Mouse (Mus musculus) lung, adult 2 months (tissue): ENCODE results near the gene Arap1.

Experiments
- CTCF ChIP-seq: fragments of 200-500 bp; IDR thresholded peaks from 2 replicates; pipeline ENCODE4 v1.5.1; 2011; ENCODE audit warnings: mild to moderate bottlenecking, low read length, control low read depth; ENCODE audit not compliant: insufficient read depth
- POLR2A ChIP-seq: fragments of 200-500 bp; IDR thresholded peaks from 2 replicates; pipeline ENCODE4 v1.6.1; 2011; ENCODE audit warnings: low read depth, mild to moderate bottlenecking, control low read depth, low read length, borderline replicate concordance; ENCODE audit errors: extremely low read depth

DNA sequence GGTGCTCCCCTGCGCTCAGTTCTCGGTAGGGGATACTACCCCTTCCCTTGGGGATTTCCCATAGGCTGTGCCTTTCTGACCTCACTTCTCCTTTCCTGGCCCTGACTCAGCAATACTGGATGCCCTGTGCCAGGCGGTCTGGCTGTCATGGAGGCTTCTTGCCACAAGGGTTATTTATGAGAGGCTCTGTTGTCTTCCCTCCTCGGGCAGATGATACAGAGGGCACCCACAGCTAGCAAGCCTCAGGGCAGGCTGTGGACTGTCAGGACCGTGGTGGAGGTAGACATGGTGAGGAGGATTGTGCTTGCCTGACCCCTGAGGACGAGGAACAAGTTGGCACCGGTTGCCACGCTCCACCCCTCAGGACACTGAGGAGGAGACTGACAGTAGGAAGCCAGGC is 34.5 kb downstream of the Arap1 start:
- TF ChIP-seq CTCF (no peak), POLR2A (no peak)
